Comparison of ENCODE assay signal across 9 mouse cellular contexts in genomic region chr1:42699471-42699871, GRCm38 (mm10). TPM values are rescaled to one million over a fixed set of nuclear protein-coding genes. Genes with fewer than 3 reads are reported as not detected.
DNase-seq lines count a peak whose midpoint lies in the region; ATAC-seq and TF ChIP-seq lines count a peak whose summit lies in the region.
"Had no signal": no experiment of that assay in that cellular context is flagged by ENCODE, and none has a peak within 500 bp of the region (broad histone marks: within the 10 kb centered on the region; RNA-seq: fewer than 3 reads in every experiment).

No protein-coding gene starts in this region.

- 2% methylated on average over 19 of the region's 19 CpGs for WGBS in hindbrain, embryonic 15.5 days
- 2% methylated on average over 19 of the region's 19 CpGs for WGBS in midbrain, postnatal 0 days
- 4% methylated on average over 19 of the region's 19 CpGs for WGBS in stomach, postnatal 0 days

- H3K9ac ChIP-seq in hindbrain, embryonic 15.5 days = peak overlapping the region; percentile 68
- peak overlapping the region; percentile 92 for H3K9ac ChIP-seq in midbrain, postnatal 0 days (replicated peaks; ENCODE audit: low read length, poor library complexity, severe bottlenecking)
- H3K9ac ChIP-seq in stomach, postnatal 0 days (ENCODE audit: low read length) = no peak overlapping the region
- H3K9ac ChIP-seq: liver, postnatal 0 days had no signal

- H3K9me3 ChIP-seq in hindbrain, embryonic 15.5 days = no peaks in the 10 kb centered on the region
- H3K9me3 ChIP-seq in midbrain, postnatal 0 days (ENCODE audit: low read length) = no peaks in the 10 kb centered on the region
- no peaks in the 10 kb centered on the region for H3K9me3 ChIP-seq in stomach, postnatal 0 days (ENCODE audit: control insufficient read depth, low read length)

- no peaks in the 10 kb centered on the region for H3K27me3 ChIP-seq in hindbrain, embryonic 15.5 days
- H3K27me3 ChIP-seq in midbrain, postnatal 0 days (ENCODE audit: insufficient read depth, low read length) = no peaks in the 10 kb centered on the region
- H3K27me3 ChIP-seq in stomach, postnatal 0 days (ENCODE audit: control insufficient read depth, insufficient read depth, low read length) = peaks cover 51% of the 10 kb centered on the region

- no peaks in the 10 kb centered on the region for H3K4me1 ChIP-seq in embryonic fibroblast, embryonic 13.5 days (ENCODE audit: control insufficient read depth, insufficient read depth, low read length)
- H3K4me1 ChIP-seq in hindbrain, embryonic 15.5 days (replicated peaks) = peaks cover 28% of the 10 kb centered on the region
- peaks cover 3% of the 10 kb centered on the region; the same call in 1 of the 2 replicates for H3K4me1 ChIP-seq in midbrain, postnatal 0 days (ENCODE audit: insufficient read depth, low read length)
- H3K4me1 ChIP-seq in stomach, postnatal 0 days (replicated peaks; ENCODE audit: control insufficient read depth, insufficient read depth) = no peaks in the 10 kb centered on the region; the same call in 1 of the 2 replicates

- H3K4me2 ChIP-seq in hindbrain, embryonic 15.5 days = peak overlapping the region; percentile 97
- H3K4me2 ChIP-seq in midbrain, postnatal 0 days (ENCODE audit: low read depth, low read length, poor library complexity, severe bottlenecking) = peak overlapping the region; percentile 91
- no peak overlapping the region for H3K4me2 ChIP-seq in stomach, postnatal 0 days (replicated peaks; ENCODE audit: low read depth)

- ATAC-seq in hindbrain, embryonic 15.5 days (ENCODE audit: low FRiP score, low read depth) = no peak
- no peak for ATAC-seq in midbrain, postnatal 0 days (ENCODE audit: low FRiP score)
- no peak for ATAC-seq in stomach, postnatal 0 days (ENCODE audit: low FRiP score, low TSS enrichment)
- ATAC-seq: liver, postnatal 0 days had no signal

- DNase-seq in layer of hippocampus, adult 2 months (ENCODE audit: low spot score in 2 of 2) = no peak
- DNase-seq in layer of hippocampus, adult 9-11 months = no peak
- DNase-seq in midbrain, postnatal 0 days (ENCODE audit: low spot score) = no peak
- DNase-seq in stomach, postnatal 0 days (ENCODE audit: low spot score) = no peak
- no peak for DNase-seq in adrenal gland, postnatal 4 days (ENCODE audit: low spot score in 2 of 2)
- DNase-seq: liver, postnatal 0 days had no signal

- peak overlapping the region; percentile 94 for H3K27ac ChIP-seq in layer of hippocampus, adult 2 months
- H3K27ac ChIP-seq in embryonic fibroblast, embryonic 13.5 days (ENCODE audit: insufficient read depth, low read length) = no peak overlapping the region
- peak overlapping the region; percentile 95 for H3K27ac ChIP-seq in hindbrain, embryonic 15.5 days (replicated peaks)
- peak overlapping the region; percentile 97 for H3K27ac ChIP-seq in midbrain, postnatal 0 days (ENCODE audit: low read depth, low read length)
- no peak overlapping the region for H3K27ac ChIP-seq in stomach, postnatal 0 days (replicated peaks)

- peak overlapping the region; percentile 71 for H3K4me3 ChIP-seq in layer of hippocampus, adult 2 months
- peak overlapping the region; percentile 15; the same call in 1 of the 2 replicates for H3K4me3 ChIP-seq in embryonic fibroblast, embryonic 13.5 days (ENCODE audit: insufficient read depth, low read length)
- H3K4me3 ChIP-seq in hindbrain, embryonic 15.5 days = peak overlapping the region; percentile 54
- peak overlapping the region; percentile 85 for H3K4me3 ChIP-seq in midbrain, postnatal 0 days (ENCODE audit: low read depth, low read length)
- H3K4me3 ChIP-seq in stomach, postnatal 0 days (ENCODE audit: low read depth, low read length) = no peak overlapping the region

- no peak for TF ChIP-seq EP300 in stomach, postnatal 0 days (optimal IDR thresholded peaks at IDR 0.05)

- no peak for TF ChIP-seq CTCF in layer of hippocampus, adult 2 months (conservative IDR thresholded peaks at IDR 0.05)
- TF ChIP-seq CTCF in embryonic fibroblast, embryonic 13.5 days (IDR thresholded peaks at IDR 0.05; ENCODE audit: borderline replicate concordance, insufficient read depth, low read length) = no peak
- no peak for TF ChIP-seq CTCF in midbrain, postnatal 0 days (IDR thresholded peaks at IDR 0.05)
- TF ChIP-seq CTCF in stomach, postnatal 0 days (IDR thresholded peaks at IDR 0.05; ENCODE audit: low read depth) = no peak

- no peaks in the 10 kb centered on the region for H3K36me3 ChIP-seq in hindbrain, embryonic 15.5 days
- peaks cover 5% of the 10 kb centered on the region; the same call in 1 of the 2 replicates for H3K36me3 ChIP-seq in midbrain, postnatal 0 days (ENCODE audit: insufficient read depth, low read length)
- no peaks in the 10 kb centered on the region for H3K36me3 ChIP-seq in stomach, postnatal 0 days (ENCODE audit: control insufficient read depth, insufficient read depth, low read length)

- no peak for TF ChIP-seq POLR2A in embryonic fibroblast, embryonic 13.5 days (IDR thresholded peaks at IDR 0.05; ENCODE audit: low read depth, low read length)

RNA-seq across cellular contexts. Expression of gene Pou3f3, which starts 3.9 kb away (rescaled TPM):
- total RNA-seq in layer of hippocampus, adult 2 months (2021) = 10 to 100 TPM; 60.7 to 66.4 TPM
- 1.6 and 7.5 TPM in 2 replicates for polyA plus RNA-seq in embryonic fibroblast, embryonic 13.5 days (2011; ENCODE audit: insufficient read length, low read depth, missing spikeins)
- 11.0 and 16.4 TPM in 2 replicates for polyA plus RNA-seq in hindbrain, embryonic 15.5 days (2015; fragmentation: Nextera tagmentation; extraction: Ambion mirVana)
- total RNA-seq in midbrain, postnatal 0 days (2014; rRNA removed) = 45.2 and 48.4 TPM in 2 replicates
- 11.5 and 12.0 TPM in 2 replicates for polyA plus RNA-seq in midbrain, postnatal 0 days (2015; fragmentation: Nextera tagmentation; extraction: Ambion mirVana)
- 0.02 TPM in 1 of 2 replicates, not detected in the other for polyA plus RNA-seq in stomach, postnatal 0 days (2015; fragmentation: Nextera tagmentation; extraction: Ambion mirVana)
- 1 to 10 TPM in 1 of 2 experiments, under 1 TPM in 1; 0.68 to 6.3 TPM for total RNA-seq in adrenal gland, postnatal 4 days (2021)
- total RNA-seq: common myeloid progenitor, adult 5-6 weeks had no signal
- polyA plus RNA-seq: liver, postnatal 0 days had no signal

Comparison
In these comparisons a context has a peak if more than half of its experiments do, and no peak if none do; other contexts are left out.
1. H3K27ac ChIP-seq: peak in layer of hippocampus, adult 2 months (single experiment), hindbrain, embryonic 15.5 days (single experiment) and midbrain, postnatal 0 days (single experiment); none in embryonic fibroblast, embryonic 13.5 days (single experiment) and stomach, postnatal 0 days (single experiment).